Mouse (Mus musculus) liver, postnatal 0 days (tissue): Measurements from ENCODE around the gene Eef1a2.

Experiments used
- CTCF ChIP-seq: sonication (generic); IDR thresholded peaks from 2 replicates; pipeline ENCODE4 v1.5.1; 2016; ENCODE audit warnings: antibody characterized with exemption, low read depth
- EP300 ChIP-seq: IDR thresholded peaks from 2 replicates; pipeline ENCODE4 v1.6.1; 2016; ENCODE audit warnings: antibody characterized with exemption, low read depth, mild to moderate bottlenecking

- no peak for TF ChIP-seq CTCF
- TF ChIP-seq EP300, result no peak
These were observed 8.4 kb downstream of the Eef1a2 start for GRCm38 (mm10) chr2:181148318-181148955.
